25 mouse cellular contexts compared by ENCODE assay signal in the genomic region with DNA sequence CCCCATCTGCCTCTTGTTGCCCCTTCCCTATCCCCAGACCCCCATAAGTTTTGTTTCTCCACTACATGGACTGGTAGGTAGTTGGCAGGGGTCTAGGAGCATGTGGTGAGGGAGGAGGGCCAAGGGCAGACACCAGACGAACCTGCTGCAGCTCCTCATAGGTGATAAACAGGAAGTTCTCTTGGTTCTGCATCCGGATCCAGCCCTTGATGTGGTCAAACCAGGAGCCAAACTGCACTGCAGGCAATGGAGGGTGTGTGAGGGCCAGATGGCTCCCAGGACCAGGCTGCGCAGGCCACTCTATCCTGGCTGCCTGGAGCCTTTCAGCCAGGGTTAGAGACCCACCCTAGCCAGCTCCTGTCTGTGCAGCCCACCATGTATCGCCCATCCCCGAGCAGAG. TPM values are rescaled to one million over a fixed set of nuclear protein-coding genes. Genes with fewer than 3 reads are reported as not detected.
A peak's percentile ranks its signal among the peaks of the same experiment; 100 is the strongest.
DNase-seq lines count a peak whose midpoint lies in the region; ATAC-seq lines count a peak whose summit lies in the region.
"Had no signal": no experiment of that assay in that cellular context is flagged by ENCODE, and none has a peak within 500 bp of the region (broad histone marks: within the 10 kb centered on the region; RNA-seq: fewer than 3 reads in every experiment).

No protein-coding gene starts in this region.

- H3K4me1 ChIP-seq in heart, embryonic 16.5 days (ENCODE audit: control insufficient read depth, insufficient read depth, low read length) = no peaks in the 10 kb centered on the region

- no peak overlapping the region for H3K4me2 ChIP-seq in heart, embryonic 16.5 days (ENCODE audit: low read depth, low read length)
- H3K4me2 ChIP-seq: embryonic facial prominence, embryonic 15.5 days; hindbrain, embryonic 12.5 days; liver, embryonic 12.5 days; lung, embryonic 15.5 days; midbrain, embryonic 13.5 days had no signal

- no peak overlapping the region for H3K9ac ChIP-seq in heart, embryonic 16.5 days (ENCODE audit: low read length)
- H3K9ac ChIP-seq: embryonic facial prominence, embryonic 15.5 days; hindbrain, embryonic 12.5 days; liver, embryonic 12.5 days; lung, embryonic 15.5 days; midbrain, embryonic 13.5 days had no signal

- H3K4me3 ChIP-seq in heart, embryonic 16.5 days (ENCODE audit: low read length) = no peak overlapping the region
- H3K4me3 ChIP-seq: embryonic facial prominence, embryonic 15.5 days; hindbrain, embryonic 12.5 days; liver, embryonic 12.5 days; lung, embryonic 15.5 days; midbrain, embryonic 13.5 days had no signal

- ATAC-seq in heart, embryonic 16.5 days (replicated peaks; ENCODE audit: extremely low read depth, insufficient read depth, low FRiP score) = peak; percentile 49
- ATAC-seq in activated CD4-positive, CD25-positive, alpha-beta regulatory T cell, adult 4 months = peak; percentile 98
- no peak for ATAC-seq in erythroid progenitor cell, adult 5-6 weeks (replicated peaks; ENCODE audit: low FRiP score, poor library complexity, severe bottlenecking)
- ATAC-seq: liver, embryonic 12.5 days; midbrain, embryonic 13.5 days had no signal

- H3K27ac ChIP-seq in heart, embryonic 16.5 days (ENCODE audit: low read length) = no peak overlapping the region
- H3K27ac ChIP-seq: embryonic facial prominence, embryonic 15.5 days; hindbrain, embryonic 12.5 days; liver, embryonic 12.5 days; lung, embryonic 15.5 days; macrophage; midbrain, embryonic 13.5 days had no signal

- H3K9me3 ChIP-seq in heart, embryonic 16.5 days (replicated peaks; ENCODE audit: control insufficient read depth, low read length) = no peaks in the 10 kb centered on the region
- H3K9me3 ChIP-seq: embryonic facial prominence, embryonic 15.5 days; hindbrain, embryonic 12.5 days; liver, embryonic 12.5 days; lung, embryonic 15.5 days; midbrain, embryonic 13.5 days had no signal

- no peaks in the 10 kb centered on the region for H3K36me3 ChIP-seq in heart, embryonic 16.5 days (ENCODE audit: control insufficient read depth, insufficient read depth)

- no peaks in the 10 kb centered on the region for H3K27me3 ChIP-seq in heart, embryonic 16.5 days (ENCODE audit: control insufficient read depth, insufficient read depth, low read length)
- H3K27me3 ChIP-seq: embryonic facial prominence, embryonic 15.5 days; hindbrain, embryonic 12.5 days; liver, embryonic 12.5 days; lung, embryonic 15.5 days; midbrain, embryonic 13.5 days had no signal

- 67% methylated on average over 5 of the region's 5 CpGs for WGBS in heart, embryonic 16.5 days

- DNase-seq in heart, adult 9 months (ENCODE audit: low spot score in 2 of 2) = no peak
- DNase-seq in natural killer cell, adult 2 months (ENCODE audit: low spot score in 2 of 2) = peak; percentile 70 to 72
- DNase-seq in thymus, postnatal 25 days = peak; percentile 86
- no peak for DNase-seq in urinary bladder, postnatal 14 days (ENCODE audit: low spot score)
- no peak for DNase-seq in frontal cortex, postnatal 10 days (ENCODE audit: low spot score in 2 of 2)
- DNase-seq: cerebellum, postnatal 10 days; embryo, embryonic 11 days; kidney, adult 11 months; kidney, postnatal 25 days; right cerebral cortex, postnatal 14 days had no signal

RNA-seq across cellular contexts. Expression of a gene that starts 7.9 kb away (rescaled TPM):
- polyA plus RNA-seq in heart, embryonic 16.5 days (2015; fragmentation: Nextera tagmentation; extraction: Ambion mirVana) = not detected in 2 replicates
- polyA plus RNA-seq in activated CD4-positive, CD25-positive, alpha-beta regulatory T cell, adult 4 months (2017; shearing (Covaris generic)) = not detected
- total RNA-seq in erythroid progenitor cell, adult 5-6 weeks (2015; ENCODE audit: low replicate concordance) = not detected in 2 replicates
- not detected in 2 replicates for total RNA-seq in erythroid progenitor cell, adult 5-6 weeks (2017; ENCODE audit: low replicate concordance)
- total RNA-seq: heart, adult 18-20 months; left cerebral cortex, adult 8-10 months had no signal
- polyA plus RNA-seq: forebrain, embryonic 11.5 days; heart, postnatal 0 days; hindbrain, embryonic 12.5 days; limb, embryonic 11.5 days; liver, embryonic 12.5 days; lung, embryonic 15.5 days; macrophage; midbrain, embryonic 13.5 days; neural tube, embryonic 11.5 days had no signal

RNA-seq across cellular contexts. Expression of a gene that starts 12.5 kb away (rescaled TPM):
- 0.39 and 0.84 TPM in 2 replicates for polyA plus RNA-seq in heart, embryonic 16.5 days (2015; fragmentation: Nextera tagmentation; extraction: Ambion mirVana)
- polyA plus RNA-seq in activated CD4-positive, CD25-positive, alpha-beta regulatory T cell, adult 4 months (2017; shearing (Covaris generic)) = not detected
- total RNA-seq in erythroid progenitor cell, adult 5-6 weeks (2015; ENCODE audit: low replicate concordance) = not detected in 2 replicates
- total RNA-seq in erythroid progenitor cell, adult 5-6 weeks (2017; ENCODE audit: low replicate concordance) = not detected in 2 replicates
- polyA plus RNA-seq: macrophage had no signal

RNA-seq across cellular contexts. Expression of a gene that starts 15.7 kb away (rescaled TPM):
- 18.9 and 19.1 TPM in 2 replicates for polyA plus RNA-seq in heart, embryonic 16.5 days (2015; fragmentation: Nextera tagmentation; extraction: Ambion mirVana)
- polyA plus RNA-seq in activated CD4-positive, CD25-positive, alpha-beta regulatory T cell, adult 4 months (2017; shearing (Covaris generic)) = 10 to 100 TPM; 10.2 to 19.6 TPM
- 9.6 and 12.6 TPM in 2 replicates for total RNA-seq in erythroid progenitor cell, adult 5-6 weeks (2015; ENCODE audit: low replicate concordance)
- total RNA-seq in erythroid progenitor cell, adult 5-6 weeks (2017; ENCODE audit: low replicate concordance) = 4.8 and 9.4 TPM in 2 replicates

RNA-seq across cellular contexts. Expression of a gene that starts 18.2 kb away (rescaled TPM):
- 520 and 591 TPM in 2 replicates for polyA plus RNA-seq in heart, embryonic 16.5 days (2015; fragmentation: Nextera tagmentation; extraction: Ambion mirVana)
- 1,000 to 10,000 TPM; 2,566 to 2,766 TPM for polyA plus RNA-seq in activated CD4-positive, CD25-positive, alpha-beta regulatory T cell, adult 4 months (2017; shearing (Covaris generic))
- 522 and 544 TPM in 2 replicates for total RNA-seq in erythroid progenitor cell, adult 5-6 weeks (2015; ENCODE audit: low replicate concordance)
- 281 and 297 TPM in 2 replicates for total RNA-seq in erythroid progenitor cell, adult 5-6 weeks (2017; ENCODE audit: low replicate concordance)

RNA-seq across cellular contexts. Expression of a gene that starts 28.6 kb away (rescaled TPM):
- 3.0 and 3.6 TPM in 2 replicates for polyA plus RNA-seq in heart, embryonic 16.5 days (2015; fragmentation: Nextera tagmentation; extraction: Ambion mirVana)
- 1 to 10 TPM; 5.2 to 8.5 TPM for polyA plus RNA-seq in activated CD4-positive, CD25-positive, alpha-beta regulatory T cell, adult 4 months (2017; shearing (Covaris generic))
- 1.3 and 2.5 TPM in 2 replicates for total RNA-seq in erythroid progenitor cell, adult 5-6 weeks (2015; ENCODE audit: low replicate concordance)
- total RNA-seq in erythroid progenitor cell, adult 5-6 weeks (2017; ENCODE audit: low replicate concordance) = 1.7 and 2.6 TPM in 2 replicates

Comparison
In these comparisons a context has a peak if more than half of its experiments do, and no peak if none do; other contexts are left out.
1. DNase-seq: peak in natural killer cell, adult 2 months (2 of 2) and thymus, postnatal 25 days (single experiment); none in heart, adult 9 months (0 of 2), urinary bladder, postnatal 14 days (single experiment) and frontal cortex, postnatal 10 days (0 of 2).